Mouse (Mus musculus) forebrain, embryonic 15.5 days (tissue): ENCODE results near the gene Olfr477. TPM values are rescaled to one million over a fixed set of nuclear protein-coding genes. Genes with fewer than 3 reads are reported as not detected.
"Not testable (repeated sequence)": the region's sequence is repeated elsewhere in the genome, so short reads cannot be mapped to it uniquely, and the experiment has no call there.

Experiments used
- ATAC-seq: fragments of 200-750 bp; cut with Nextera tagmentation; replicated peaks from 2 replicates; pipeline ENCODE4 v1.8.0; 2017; ENCODE audit warnings: mild to moderate bottlenecking, moderate TSS enrichment, moderate library complexity
- H3K27ac ChIP-seq: fragments of 300-500 bp; sonication (generic); replicated peaks from 2 replicates; pipeline ENCODE4 v1.5.1; 2015; ENCODE audit warnings: mild to moderate bottlenecking, inconsistent platforms
- H3K27me3 ChIP-seq: fragments of 300-500 bp; sonication (generic); 2 replicates; pipeline ENCODE4 v1.6.1; 2015; ENCODE audit warnings: inconsistent platforms
- H3K36me3 ChIP-seq: fragments of 300-500 bp; sonication (generic); 2 replicates; pipeline ENCODE4 v1.6.1; 2015; ENCODE audit warnings: mild to moderate bottlenecking, inconsistent platforms
- H3K4me1 ChIP-seq: fragments of 300-500 bp; sonication (generic); 2 replicates; pipeline ENCODE4 v1.6.1; 2015; ENCODE audit warnings: inconsistent platforms
- H3K4me2 ChIP-seq: fragments of 300-500 bp; sonication (generic); replicated peaks from 2 replicates; pipeline ENCODE4 v1.6.1; 2015; ENCODE audit warnings: mild to moderate bottlenecking, inconsistent platforms
- H3K4me3 ChIP-seq: fragments of 300-500 bp; sonication (generic); 2 replicates; pipeline ENCODE4 v1.5.1; 2015; ENCODE audit warnings: mild to moderate bottlenecking, inconsistent platforms
- H3K9ac ChIP-seq: fragments of 300-500 bp; sonication (generic); replicated peaks from 2 replicates; pipeline ENCODE4 v1.6.1; 2015; ENCODE audit warnings: mild to moderate bottlenecking, inconsistent platforms
- H3K9me3 ChIP-seq: fragments of 300-500 bp; sonication (generic); 2 replicates; pipeline ENCODE4 v1.6.1; 2016; ENCODE audit warnings: inconsistent platforms
- WGBS: fragments of 180-500 bp; shearing (Covaris S2); methylation state at CpG from one replicate; pipeline ENCODE4 v1.1.7; 2015; ENCODE audit warnings: mixed read lengths; 5-methylcytosine and 5-hydroxymethylcytosine counted together
- polyA plus RNA-seq: library from polyadenylated mRNA; unstranded; fragments of >200 nt; fragmentation: Nextera tagmentation; extraction: Ambion mirVana; gene quantifications from 2 replicates; pipeline ENCODE4 v1.2.1, GENCODE M21; 2015

Olfr477 gene
- polyA plus RNA-seq: not detected in 2 replicates

DNA sequence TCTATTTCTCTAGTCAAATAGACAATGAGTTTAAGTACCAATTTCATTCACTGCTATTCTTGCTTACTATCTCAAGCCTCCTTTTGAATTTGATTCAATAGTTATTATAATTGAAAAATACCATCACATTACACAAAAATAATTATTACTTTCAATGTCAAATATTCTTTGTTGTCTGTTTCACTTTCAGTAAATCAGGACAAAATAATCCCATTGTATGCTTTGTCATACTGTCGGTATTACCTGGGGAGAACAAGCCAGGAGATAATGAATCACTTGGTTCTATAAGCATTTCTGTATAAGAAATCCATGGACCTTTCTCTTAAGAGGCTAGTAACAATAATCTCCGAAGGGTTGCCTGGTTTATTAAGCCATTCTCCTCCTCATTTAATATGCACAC is at the start of gene Olfr477:
Gene Olfr477, plus strand, starts transcription at position 301 of the 400 bp plus-strand sequence.
- no peak within 1 kb of the TSS for H3K27ac ChIP-seq
- H3K9me3 ChIP-seq: no peaks in the 10 kb centered on the region
- H3K36me3 ChIP-seq: no peaks in the 10 kb centered on the region
- H3K27me3 ChIP-seq: no peaks in the 10 kb centered on the region
- no peak within 1 kb of the TSS for H3K9ac ChIP-seq
- H3K4me2 ChIP-seq: no peak within 1 kb of the TSS
- H3K4me3 ChIP-seq: no peak within 1 kb of the TSS
- WGBS: 78% methylated on average over 2 of the region's 2 CpGs
- ATAC-seq: no peak
- H3K4me1 ChIP-seq: no peaks in the 10 kb centered on the region

DNA sequence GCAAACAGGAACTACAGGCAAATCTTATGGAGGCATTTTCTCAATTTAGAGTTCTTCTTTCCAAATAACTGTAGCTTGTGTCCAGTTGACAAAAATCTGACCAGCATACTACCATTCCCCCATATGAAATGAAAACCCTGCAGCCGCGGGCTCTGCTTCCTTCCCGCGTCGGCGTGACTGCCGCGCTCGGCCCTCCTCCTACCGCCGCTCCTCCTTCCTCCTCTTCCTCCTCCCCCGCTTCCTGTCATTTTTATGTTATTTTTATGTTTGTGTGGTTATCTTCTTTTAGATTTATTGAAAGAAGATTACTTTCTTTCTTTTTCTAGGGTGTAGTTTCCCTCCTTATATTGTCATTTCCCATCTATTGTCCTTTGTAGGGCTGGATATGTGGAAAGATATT is 34.0 kb upstream of the Olfr477 start:
- H3K36me3 ChIP-seq, H3K27ac ChIP-seq, H3K4me2 ChIP-seq, ATAC-seq, H3K4me3 ChIP-seq, H3K4me1 ChIP-seq, H3K27me3 ChIP-seq, H3K9ac ChIP-seq, H3K9me3 ChIP-seq: not testable (repeated sequence)
- WGBS: 98% methylated on average over 12 of the region's 12 CpGs

DNA sequence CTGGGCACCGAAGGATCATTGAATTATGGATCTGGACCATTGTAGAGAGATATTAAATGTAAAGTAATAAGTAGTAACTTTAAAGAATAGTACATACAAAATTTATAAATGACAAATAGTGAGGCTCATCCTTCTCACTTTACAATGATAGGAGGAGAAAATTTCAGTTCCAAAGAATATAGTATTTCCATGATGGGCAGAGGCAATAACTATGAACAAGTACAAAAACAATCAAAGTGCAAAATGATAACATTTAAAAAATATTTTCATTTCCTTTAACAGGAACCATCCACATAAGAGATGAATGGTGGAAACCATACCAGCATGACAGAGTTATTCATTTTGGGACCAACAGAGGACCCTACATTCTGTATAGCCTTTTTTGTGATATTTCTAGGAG is 32.1 kb upstream of the Olfr477 start, which contains the start of gene Olfr474:
Gene Olfr474, plus strand, starts transcription at position 301 of the 400 bp plus-strand sequence.
- Histone ChIP-seq H3K4me1 (no peaks in the 10 kb centered on the region), H3K36me3 (no peaks in the 10 kb centered on the region), H3K9ac (no peak within 1 kb of the TSS), H3K27ac (no peak within 1 kb of the TSS), H3K27me3 (no peaks in the 10 kb centered on the region), H3K4me3 (no peak within 1 kb of the TSS), H3K4me2 (no peak within 1 kb of the TSS), H3K9me3 (no peaks in the 10 kb centered on the region)
- 84% methylated on average over 1 of the region's 1 CpGs for WGBS
- no peak for ATAC-seq

DNA sequence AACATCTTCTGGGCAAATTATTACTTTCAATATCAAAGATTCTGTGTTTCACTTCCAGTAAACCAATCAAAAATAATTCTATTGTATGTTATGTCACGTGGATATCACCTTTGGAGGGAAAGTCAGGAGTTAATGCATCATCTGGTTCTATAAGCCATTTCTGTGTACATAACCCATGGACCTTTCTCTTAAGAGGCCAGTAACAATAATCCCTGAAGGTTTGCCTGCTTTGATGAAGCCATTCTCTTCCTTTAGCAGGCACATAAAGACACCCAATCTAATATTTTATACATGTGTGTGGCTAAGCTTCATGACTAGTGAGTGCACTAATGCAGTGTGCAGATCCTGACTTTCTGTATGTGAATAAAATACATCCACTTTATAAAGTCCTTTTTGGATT is 22.0 kb upstream of the Olfr477 start, which contains the start of gene Olfr476:
Gene Olfr476, plus strand, starts transcription at position 301 of the 400 bp plus-strand sequence.
- no peaks in the 10 kb centered on the region for H3K36me3 ChIP-seq
- H3K27me3 ChIP-seq: no peaks in the 10 kb centered on the region
- no peaks in the 10 kb centered on the region for H3K9me3 ChIP-seq
- 67% methylated on average over 1 of the region's 1 CpGs for WGBS
- no peak within 1 kb of the TSS for H3K4me3 ChIP-seq
- ATAC-seq: no peak
- H3K4me1 ChIP-seq: no peaks in the 10 kb centered on the region
- H3K4me2 ChIP-seq: no peak within 1 kb of the TSS
- no peak within 1 kb of the TSS for H3K9ac ChIP-seq
- no peak within 1 kb of the TSS for H3K27ac ChIP-seq

DNA sequence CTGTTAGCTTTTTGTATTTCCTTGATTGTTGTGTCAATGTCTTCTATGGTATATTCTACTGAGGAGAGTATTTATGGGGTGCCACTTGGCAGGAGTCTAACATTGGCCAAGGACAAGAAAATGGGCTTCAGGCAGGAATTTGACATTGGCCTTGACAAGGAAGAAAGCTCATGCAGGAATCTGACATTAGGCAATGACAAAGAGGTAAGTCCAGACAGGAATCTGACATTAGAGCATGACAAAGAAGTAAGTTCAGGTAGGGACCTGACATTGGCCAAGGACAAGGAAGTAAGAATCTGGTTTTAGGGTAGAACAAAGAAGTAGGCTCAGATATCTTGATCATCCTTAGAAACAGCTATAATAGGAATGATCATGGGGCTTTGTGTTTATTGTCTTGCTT is 27.8 kb downstream of the Olfr477 start:
- H3K4me2 ChIP-seq, H3K27ac ChIP-seq, H3K9ac ChIP-seq, H3K9me3 ChIP-seq, H3K27me3 ChIP-seq, H3K36me3 ChIP-seq, H3K4me1 ChIP-seq, ATAC-seq, H3K4me3 ChIP-seq: not testable (repeated sequence)

DNA sequence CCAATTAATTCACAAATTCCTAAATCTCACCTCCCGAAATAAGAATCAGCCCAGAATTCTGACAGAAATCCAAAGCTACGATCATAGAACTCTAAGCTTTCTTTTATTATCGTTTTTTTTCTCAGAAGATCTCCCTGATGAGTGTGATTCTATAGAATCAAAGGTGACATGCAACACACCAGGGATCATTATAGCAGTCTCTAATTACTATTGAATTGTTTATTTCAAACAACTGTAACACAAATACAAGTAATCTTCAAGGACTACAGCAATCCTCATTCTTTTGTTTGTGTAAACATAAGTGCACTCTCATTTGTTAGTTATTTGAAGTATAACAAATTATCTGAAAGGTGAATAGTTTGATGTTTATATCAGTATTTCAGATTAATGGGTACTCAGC is 47.4 kb downstream of the Olfr477 start, which contains the start of gene Olfr478:
Gene Olfr478, minus strand, starts transcription at position 101 of the 400 bp plus-strand sequence.
- Histone ChIP-seq H3K4me3 (no peak within 1 kb of the TSS), H3K27ac (no peak within 1 kb of the TSS), H3K4me2 (no peak within 1 kb of the TSS), H3K9ac (no peak within 1 kb of the TSS), H3K9me3 (no peaks in the 10 kb centered on the region), H3K4me1 (no peaks in the 10 kb centered on the region), H3K36me3 (no peaks in the 10 kb centered on the region), H3K27me3 (no peaks in the 10 kb centered on the region)
- 81% methylated on average over 3 of the region's 3 CpGs for WGBS
- no peak for ATAC-seq

Other genes starting within 250 kb of the Olfr477 start
- not detected in 2 replicates for gene Cyb5r2, start 228.7 kb upstream of the Olfr477 start, polyA plus RNA-seq
- gene Ovch2, start 185.5 kb upstream of the Olfr477 start, polyA plus RNA-seq: not detected in 2 replicates
- gene Olfr467, start 174.4 kb upstream of the Olfr477 start, polyA plus RNA-seq: not detected in 2 replicates
- not detected in 2 replicates for gene Olfr469, start 161.2 kb upstream of the Olfr477 start, polyA plus RNA-seq
- gene Olfr470, start 139.2 kb upstream of the Olfr477 start, polyA plus RNA-seq: not detected in 2 replicates
- not detected in 2 replicates for gene Olfr472, start 88.8 kb upstream of the Olfr477 start, polyA plus RNA-seq
- gene Olfr473, start 56.2 kb upstream of the Olfr477 start, polyA plus RNA-seq: not detected in 2 replicates
- gene Olfr474, start 32.0 kb upstream of the Olfr477 start, polyA plus RNA-seq: not detected in 2 replicates
- gene Olfr476, start 21.9 kb upstream of the Olfr477 start, polyA plus RNA-seq: not detected in 2 replicates
- gene Olfr478, start 47.3 kb downstream of the Olfr477 start, polyA plus RNA-seq: not detected in 2 replicates
- gene Olfr479, start 64.0 kb downstream of the Olfr477 start, polyA plus RNA-seq: not detected in 2 replicates
- gene Olfr480, start 80.7 kb downstream of the Olfr477 start, polyA plus RNA-seq: not detected in 2 replicates
- not detected in 2 replicates for gene Olfr481, start 93.2 kb downstream of the Olfr477 start, polyA plus RNA-seq
- 0.08 and 0.09 TPM in 2 replicates for gene Olfr482, start 110.9 kb downstream of the Olfr477 start, polyA plus RNA-seq
- gene Olfr483, start 114.2 kb downstream of the Olfr477 start, polyA plus RNA-seq: not detected in 2 replicates
- not detected in 2 replicates for gene Olfr484, start 140.8 kb downstream of the Olfr477 start, polyA plus RNA-seq
- gene Olfr485, start 173.2 kb downstream of the Olfr477 start, polyA plus RNA-seq: not detected in 2 replicates
- not detected in 2 replicates for gene Olfr486, start 186.0 kb downstream of the Olfr477 start, polyA plus RNA-seq
- not detected in 2 replicates for gene Olfr487, start 227.9 kb downstream of the Olfr477 start, polyA plus RNA-seq